Mouse (Mus musculus) ES-Bruce4 (cell line): Measurements from ENCODE around the gene Wasf2. TPM values are rescaled to one million over a fixed set of nuclear protein-coding genes. Genes with fewer than 3 reads are reported as not detected.

Experiments
- H3K27ac ChIP-seq: 2 replicates; pipeline ENCODE4 v1.5.1; 2012; ENCODE audit warnings: low read length, inconsistent platforms; ENCODE audit not compliant: insufficient read depth
- H3K27me3 ChIP-seq: 2 replicates; pipeline ENCODE4 v1.6.1; 2012; ENCODE audit warnings: mild to moderate bottlenecking, low read length, inconsistent platforms; ENCODE audit not compliant: control insufficient read depth, poor library complexity, insufficient read depth, severe bottlenecking
- H3K36me3 ChIP-seq: 2 replicates; pipeline ENCODE4 v1.6.1; 2012; ENCODE audit warnings: inconsistent platforms, mild to moderate bottlenecking, low read length, moderate library complexity; ENCODE audit not compliant: control insufficient read depth, poor library complexity, insufficient read depth, severe bottlenecking
- H3K4me1 ChIP-seq: one replicate; pipeline ENCODE4 v1.8.1; 2011; ENCODE audit warnings: low read length; ENCODE audit not compliant: control insufficient read depth, insufficient read depth
- H3K4me3 ChIP-seq: 2 replicates; pipeline ENCODE4 v1.5.1; 2011; ENCODE audit warnings: low read depth, mild to moderate bottlenecking, low read length
- H3K9ac ChIP-seq: 2 replicates; pipeline ENCODE4 v1.6.1; 2012; ENCODE audit warnings: low read depth, mild to moderate bottlenecking, inconsistent platforms; ENCODE audit not compliant: poor library complexity, severe bottlenecking
- H3K9me3 ChIP-seq: replicated peaks from 2 replicates; pipeline ENCODE4 v1.6.1; 2012; ENCODE audit warnings: mild to moderate bottlenecking, low read length, inconsistent platforms; ENCODE audit not compliant: control insufficient read depth, poor library complexity, insufficient read depth, severe bottlenecking
- CTCF ChIP-seq: IDR thresholded peaks from one replicate; pipeline ENCODE4 v1.8.1; 2011; ENCODE audit warnings: low read depth, low read length
- EP300 ChIP-seq: IDR thresholded peaks from 2 replicates; pipeline ENCODE4 v1.6.1; 2011; ENCODE audit warnings: low read depth, low read length; ENCODE audit not compliant: insufficient read depth
- POLR2A ChIP-seq: IDR thresholded peaks from one replicate; pipeline ENCODE4 v1.8.1; 2011; ENCODE audit warnings: low read length; ENCODE audit not compliant: insufficient read depth
- polyA plus RNA-seq: library from polyadenylated mRNA; stranded (reverse); fragments of >200 nt; gene quantifications from 2 replicates; pipeline ENCODE4 v1.2.4, GENCODE M21; 2011; ENCODE audit warnings: low read depth; ENCODE audit not compliant: missing spikeins, insufficient read depth, insufficient read length

Gene Wasf2
- polyA plus RNA-seq, 1 experiment = 103 TPM

- peaks cover 15% of the 10 kb centered on the region; the same call in 1 of the 2 replicates for H3K36me3 ChIP-seq
- no peak overlapping the region for H3K27ac ChIP-seq
- TF ChIP-seq EP300 (no peak), CTCF (no peak), POLR2A (no peak)
- no peak overlapping the region for H3K4me3 ChIP-seq
- H3K27me3 ChIP-seq = no peaks in the 10 kb centered on the region
- no peaks in the 10 kb centered on the region for H3K9me3 ChIP-seq
- peaks cover 2% of the 10 kb centered on the region for H3K4me1 ChIP-seq
- H3K9ac ChIP-seq = no peak overlapping the region
Observed at GRCm38 (mm10) chr4:133197355-133197754, 67.0 kb downstream of the Wasf2 start.

GRCm38 (mm10) chr4:133197801-133198286, 67.5 kb downstream of the Wasf2 start:
- Histone ChIP-seq H3K9ac (no peak overlapping the region), H3K27me3 (no peaks in the 10 kb centered on the region), H3K9me3 (no peaks in the 10 kb centered on the region), H3K27ac (no peak overlapping the region), H3K36me3 (peaks cover 11% of the 10 kb centered on the region; the same call in 1 of the 2 replicates), H3K4me1 (peaks cover 2% of the 10 kb centered on the region), H3K4me3 (no peak overlapping the region)
- TF ChIP-seq POLR2A = no peak
- TF ChIP-seq CTCF = no peak
- no peak for TF ChIP-seq EP300

- no peak overlapping the region for H3K4me3 ChIP-seq
- no peaks in the 10 kb centered on the region for H3K27me3 ChIP-seq
- TF ChIP-seq POLR2A (no peak), CTCF (no peak), EP300 (no peak)
- peaks cover 2% of the 10 kb centered on the region for H3K4me1 ChIP-seq
- H3K36me3 ChIP-seq = peaks cover 11% of the 10 kb centered on the region; the same call in 1 of the 2 replicates
- H3K9ac ChIP-seq = no peak overlapping the region
- H3K9me3 ChIP-seq = no peaks in the 10 kb centered on the region
- H3K27ac ChIP-seq = no peak overlapping the region
Observed at GRCm38 (mm10) chr4:133198337-133199180, 68.3 kb downstream of the Wasf2 start.

- Histone ChIP-seq H3K36me3 (peaks cover 8% of the 10 kb centered on the region; the same call in 1 of the 2 replicates), H3K4me3 (no peak overlapping the region), H3K4me1 (peaks cover 2% of the 10 kb centered on the region), H3K9ac (peak overlapping the region; percentile 33; the same call in 1 of the 2 replicates), H3K27me3 (no peaks in the 10 kb centered on the region), H3K9me3 (no peaks in the 10 kb centered on the region), H3K27ac (no peak overlapping the region)
- TF ChIP-seq CTCF = no peak
- TF ChIP-seq POLR2A = no peak
- no peak for TF ChIP-seq EP300
Observed at GRCm38 (mm10) chr4:133199743-133200142, 69.4 kb downstream of the Wasf2 start.

GRCm38 (mm10) chr4:133200343-133200742, 70.0 kb downstream of the Wasf2 start:
- no peaks in the 10 kb centered on the region for H3K9me3 ChIP-seq
- no peak overlapping the region for H3K27ac ChIP-seq
- TF ChIP-seq POLR2A (no peak), CTCF (no peak), EP300 (no peak)
- peaks cover 2% of the 10 kb centered on the region for H3K4me1 ChIP-seq
- no peaks in the 10 kb centered on the region for H3K27me3 ChIP-seq
- peaks cover 6% of the 10 kb centered on the region; the same call in 1 of the 2 replicates for H3K36me3 ChIP-seq
- peak overlapping the region; percentile 1 for H3K4me3 ChIP-seq
- peak overlapping the region; percentile 33 for H3K9ac ChIP-seq
